Mouse (Mus musculus) hindbrain, embryonic 16.5 days (tissue): Measurements from ENCODE around the gene Atp13a3. TPM values are rescaled to one million over a fixed set of nuclear protein-coding genes. Genes with fewer than 3 reads are reported as not detected.
"Not testable (repeated sequence)": the region's sequence is repeated elsewhere in the genome, so short reads cannot be mapped to it uniquely, and the experiment has no call there.

Experiments used
- ATAC-seq: fragments of 200-750 bp; cut with Nextera tagmentation; 2 replicates; pipeline ENCODE4 v1.8.0; 2017; ENCODE audit warnings: moderate TSS enrichment, moderate library complexity
- H3K27ac ChIP-seq: fragments of 300-500 bp; sonication (generic); 2 replicates; pipeline ENCODE4 v1.5.1; 2014; ENCODE audit warnings: low read depth, mild to moderate bottlenecking, control low read depth, low read length, moderate library complexity
- H3K27me3 ChIP-seq: fragments of 300-500 bp; sonication (generic); replicated peaks from 2 replicates; pipeline ENCODE4 v1.6.1; 2014; ENCODE audit warnings: low read length; ENCODE audit not compliant: control insufficient read depth, insufficient read depth
- H3K36me3 ChIP-seq: fragments of 300-500 bp; sonication (generic); 2 replicates; pipeline ENCODE4 v1.6.1; 2014; ENCODE audit warnings: mild to moderate bottlenecking, low read length, moderate library complexity, mixed read lengths; ENCODE audit not compliant: control insufficient read depth, insufficient read depth
- H3K4me1 ChIP-seq: fragments of 300-500 bp; sonication (generic); 2 replicates; pipeline ENCODE4 v1.6.1; 2014; ENCODE audit warnings: low read depth, low read length; ENCODE audit not compliant: control insufficient read depth, insufficient read depth
- H3K4me2 ChIP-seq: fragments of 300-500 bp; sonication (generic); 2 replicates; pipeline ENCODE4 v1.6.1; 2014; ENCODE audit warnings: mild to moderate bottlenecking, low read length, control low read depth, moderate library complexity
- H3K4me3 ChIP-seq: fragments of 300-500 bp; sonication (generic); 2 replicates; pipeline ENCODE4 v1.5.1; 2014; ENCODE audit warnings: mild to moderate bottlenecking, low read length, control low read depth, moderate library complexity
- H3K9ac ChIP-seq: fragments of 300-500 bp; sonication (generic); 2 replicates; pipeline ENCODE4 v1.6.1; 2014; ENCODE audit warnings: low read depth, mild to moderate bottlenecking, control low read depth, low read length, moderate library complexity
- H3K9me3 ChIP-seq: fragments of 300-500 bp; sonication (generic); 2 replicates; pipeline ENCODE4 v1.6.1; 2014; ENCODE audit warnings: mild to moderate bottlenecking, low read length, moderate library complexity; ENCODE audit not compliant: control insufficient read depth
- WGBS: fragments of 180-500 bp; shearing (Covaris S2); extraction: QIAGEN DNeasy Blood & Tissue Kit; methylation state at CpG from one replicate; pipeline ENCODE4 v1.1.7; 2014; 5-methylcytosine and 5-hydroxymethylcytosine counted together
- polyA plus RNA-seq: library from polyadenylated mRNA; unstranded; fragments of >200 nt; fragmentation: Nextera tagmentation; extraction: Ambion mirVana; gene quantifications from 2 replicates; pipeline ENCODE4 v1.2.1, GENCODE M21; 2015

Gene Atp13a3
- polyA plus RNA-seq, 1 experiment from 2014 or later: 5.7 TPM

- H3K36me3 ChIP-seq: peaks cover 3% of the 10 kb centered on the region; the same call in 1 of the 2 replicates
- ATAC-seq: no peak
- H3K9me3 ChIP-seq: no peaks in the 10 kb centered on the region
- no peak overlapping the region for H3K9ac ChIP-seq
- H3K27ac ChIP-seq: no peak overlapping the region
- H3K27me3 ChIP-seq: no peaks in the 10 kb centered on the region
- H3K4me1 ChIP-seq: no peaks in the 10 kb centered on the region
- no peak overlapping the region for H3K4me3 ChIP-seq
- WGBS: 82% methylated on average over 3 of the region's 3 CpGs
- no peak overlapping the region for H3K4me2 ChIP-seq
Measured at GRCm38 (mm10) chr16:30376237-30376636, 29.5 kb downstream of the Atp13a3 start.

- no peaks in the 10 kb centered on the region for H3K4me1 ChIP-seq
- no peaks in the 10 kb centered on the region for H3K27me3 ChIP-seq
- no peak for ATAC-seq
- H3K27ac ChIP-seq: no peak overlapping the region
- H3K36me3 ChIP-seq: no peaks in the 10 kb centered on the region
- WGBS: 94% methylated on average over 3 of the region's 3 CpGs
- H3K4me2 ChIP-seq: no peak overlapping the region
- H3K9ac ChIP-seq: no peak overlapping the region
- no peak overlapping the region for H3K4me3 ChIP-seq
- no peaks in the 10 kb centered on the region for H3K9me3 ChIP-seq
Measured at GRCm38 (mm10) chr16:30374927-30375326, 30.8 kb downstream of the Atp13a3 start.

- no peaks in the 10 kb centered on the region for H3K4me1 ChIP-seq
- no peak overlapping the region for H3K27ac ChIP-seq
- 69% methylated on average over 3 of the region's 3 CpGs for WGBS
- no peak; the same call in 1 of the 2 replicates for ATAC-seq
- no peaks in the 10 kb centered on the region for H3K27me3 ChIP-seq
- H3K4me2 ChIP-seq: no peak overlapping the region
- no peak overlapping the region for H3K4me3 ChIP-seq
- H3K9ac ChIP-seq: no peak overlapping the region
- H3K9me3 ChIP-seq: no peaks in the 10 kb centered on the region
- H3K36me3 ChIP-seq: no peaks in the 10 kb centered on the region
Measured at GRCm38 (mm10) chr16:30374266-30374665, 31.5 kb downstream of the Atp13a3 start.

- H3K27ac ChIP-seq, H3K4me2 ChIP-seq, ATAC-seq, H3K27me3 ChIP-seq, H3K36me3 ChIP-seq, H3K4me1 ChIP-seq, H3K9ac ChIP-seq, H3K4me3 ChIP-seq, H3K9me3 ChIP-seq: not testable (repeated sequence)
- WGBS: 94% methylated on average over 4 of the region's 4 CpGs
Measured at GRCm38 (mm10) chr16:30373286-30373685, 32.5 kb downstream of the Atp13a3 start.

- Histone ChIP-seq H3K4me2 (no peak overlapping the region), H3K36me3 (no peaks in the 10 kb centered on the region; the same call in 1 of the 2 replicates), H3K27ac (no peak overlapping the region), H3K4me3 (no peak overlapping the region), H3K27me3 (no peaks in the 10 kb centered on the region), H3K9me3 (no peaks in the 10 kb centered on the region), H3K9ac (no peak overlapping the region), H3K4me1 (no peaks in the 10 kb centered on the region)
- ATAC-seq: no peak
- WGBS: 86% methylated on average over 2 of the region's 2 CpGs
Measured at GRCm38 (mm10) chr16:30367395-30367794, 38.4 kb downstream of the Atp13a3 start.

- 91% methylated on average over 6 of the region's 6 CpGs for WGBS
- no peaks in the 10 kb centered on the region for H3K27me3 ChIP-seq
Measured at GRCm38 (mm10) chr16:30364604-30365003, 41.2 kb downstream of the Atp13a3 start.

GRCm38 (mm10) chr16:30362528-30362927 lies 43.2 kb downstream of the Atp13a3 start:
- no peak for ATAC-seq
- Histone ChIP-seq H3K4me2 (no peak overlapping the region), H3K9me3 (no peaks in the 10 kb centered on the region), H3K9ac (no peak overlapping the region), H3K36me3 (no peaks in the 10 kb centered on the region; the same call in 1 of the 2 replicates), H3K27me3 (no peaks in the 10 kb centered on the region), H3K4me1 (no peaks in the 10 kb centered on the region), H3K27ac (no peak overlapping the region), H3K4me3 (no peak overlapping the region)
- WGBS: 79% methylated on average over 3 of the region's 3 CpGs

More at GRCm38 (mm10) chr16:30364604-30365003, 41.2 kb downstream of the Atp13a3 start:
- H3K4me2 ChIP-seq: no peak overlapping the region
- H3K36me3 ChIP-seq: no peaks in the 10 kb centered on the region; the same call in 1 of the 2 replicates
- ATAC-seq: no peak
- H3K9me3 ChIP-seq: no peaks in the 10 kb centered on the region
- no peak overlapping the region for H3K9ac ChIP-seq
- H3K4me3 ChIP-seq: no peak overlapping the region
- no peak overlapping the region for H3K27ac ChIP-seq
- H3K4me1 ChIP-seq: no peaks in the 10 kb centered on the region

- H3K9ac ChIP-seq, H3K4me2 ChIP-seq, H3K27ac ChIP-seq, H3K9me3 ChIP-seq, ATAC-seq, H3K27me3 ChIP-seq, H3K36me3 ChIP-seq, H3K4me1 ChIP-seq, H3K4me3 ChIP-seq: not testable (repeated sequence)
- WGBS: 94% methylated on average over 11 of the region's 11 CpGs
Measured at GRCm38 (mm10) chr16:30353489-30353888, 52.3 kb downstream of the Atp13a3 start.

GRCm38 (mm10) chr16:30314236-30314635 lies 91.5 kb downstream of the Atp13a3 start:
- Histone ChIP-seq H3K9me3 (no peaks in the 10 kb centered on the region), H3K9ac (no peak overlapping the region), H3K4me1 (peaks cover 6% of the 10 kb centered on the region), H3K4me3 (no peak overlapping the region), H3K27ac (no peak overlapping the region), H3K36me3 (no peaks in the 10 kb centered on the region), H3K4me2 (no peak overlapping the region), H3K27me3 (peaks cover 17% of the 10 kb centered on the region)
- no peak for ATAC-seq

GRCm38 (mm10) chr16:30310647-30311046 lies 95.1 kb downstream of the Atp13a3 start, which contains the start of gene Gp5:
Gp5 (minus strand) TSS chr16:30310779.
- Histone ChIP-seq H3K27me3 (peaks cover 29% of the 10 kb centered on the region), H3K9ac (peak within 1 kb of the TSS; percentile 61), H3K27ac (no peak within 1 kb of the TSS), H3K9me3 (no peaks in the 10 kb centered on the region), H3K4me1 (peaks cover 15% of the 10 kb centered on the region), H3K36me3 (no peaks in the 10 kb centered on the region), H3K4me3 (peak within 1 kb of the TSS; percentile 53), H3K4me2 (peak within 1 kb of the TSS; percentile 98)
- no peak for ATAC-seq
